ENCODE assay signal across 10 mouse cellular contexts in the genomic region with DNA sequence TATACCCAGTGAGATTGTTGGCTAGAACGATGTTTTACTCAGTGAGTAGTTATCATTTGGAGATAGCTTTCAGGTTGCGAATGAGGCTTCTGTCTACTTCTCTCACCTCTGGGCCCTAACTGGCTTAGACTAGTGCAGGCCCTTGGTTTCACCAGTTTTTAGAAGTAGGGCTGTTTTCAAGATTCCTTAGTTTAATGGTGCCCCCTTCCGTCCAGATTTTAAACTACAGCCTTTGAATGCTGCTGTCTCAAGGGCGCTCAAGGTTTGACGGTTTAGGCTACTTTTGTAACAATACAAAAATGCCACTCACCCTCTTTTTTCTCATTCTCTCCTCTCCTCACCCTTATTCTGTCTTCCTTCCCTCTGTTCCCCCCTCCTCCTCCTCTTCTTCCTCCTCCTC. TPM values are rescaled to one million over a fixed set of nuclear protein-coding genes. Genes with fewer than 3 reads are reported as not detected.
DNase-seq lines count a peak whose midpoint lies in the region; ATAC-seq lines count a peak whose summit lies in the region.
"Had no signal": no experiment of that assay in that cellular context is flagged by ENCODE, and none has a peak within 500 bp of the region (broad histone marks: within the 10 kb centered on the region; RNA-seq: fewer than 3 reads in every experiment).

No protein-coding gene starts in this region.

- no peak overlapping the region for H3K4me2 ChIP-seq in forebrain, embryonic 14.5 days (ENCODE audit: low read length)
- H3K4me2 ChIP-seq in forebrain, embryonic 12.5 days: no peak overlapping the region
- H3K4me2 ChIP-seq: liver, embryonic 15.5 days had no signal

- H3K36me3 ChIP-seq in forebrain, embryonic 14.5 days (ENCODE audit: control insufficient read depth, insufficient read depth, low read length): no peaks in the 10 kb centered on the region
- H3K36me3 ChIP-seq in forebrain, embryonic 12.5 days (replicated peaks): no peaks in the 10 kb centered on the region
- H3K36me3 ChIP-seq: liver, embryonic 15.5 days had no signal

- no peak for ATAC-seq in forebrain, embryonic 14.5 days
- ATAC-seq in forebrain, embryonic 12.5 days (ENCODE audit: low FRiP score): no peak

- H3K9me3 ChIP-seq in forebrain, embryonic 14.5 days (replicated peaks; ENCODE audit: control insufficient read depth, low read length): no peaks in the 10 kb centered on the region
- H3K9me3 ChIP-seq in forebrain, embryonic 12.5 days: no peaks in the 10 kb centered on the region
- H3K9me3 ChIP-seq: liver, embryonic 15.5 days had no signal

- H3K4me1 ChIP-seq in forebrain, embryonic 14.5 days (ENCODE audit: control insufficient read depth, insufficient read depth, low read length): no peaks in the 10 kb centered on the region
- H3K4me1 ChIP-seq in forebrain, embryonic 12.5 days: no peaks in the 10 kb centered on the region
- H3K4me1 ChIP-seq: liver, embryonic 15.5 days had no signal

- H3K27ac ChIP-seq in forebrain, embryonic 14.5 days (ENCODE audit: low read depth, low read length): no peak overlapping the region
- H3K27ac ChIP-seq in forebrain, embryonic 12.5 days: no peak overlapping the region
- H3K27ac ChIP-seq: liver, embryonic 15.5 days had no signal

- H3K4me3 ChIP-seq in forebrain, embryonic 14.5 days (ENCODE audit: low read depth, low read length): no peak overlapping the region
- no peak overlapping the region for H3K4me3 ChIP-seq in forebrain, embryonic 12.5 days (replicated peaks)
- H3K4me3 ChIP-seq: liver, embryonic 15.5 days had no signal

- H3K9ac ChIP-seq in forebrain, embryonic 14.5 days (ENCODE audit: low read length): no peak overlapping the region
- H3K9ac ChIP-seq in forebrain, embryonic 12.5 days: no peak overlapping the region
- H3K9ac ChIP-seq: liver, embryonic 15.5 days had no signal

- peak; percentile 84 for DNase-seq in forebrain, embryonic 14.5 days (ENCODE audit: low spot score)
- DNase-seq in WW6 (ENCODE audit: low read depth, low spot score): peak; percentile 56
- DNase-seq in cerebellum, postnatal 36 days: peak; percentile 30 to 67
- DNase-seq in gastrocnemius, postnatal 4 days (ENCODE audit: low spot score in 2 of 2): peak; percentile 28 to 50
- DNase-seq in layer of hippocampus, adult 11-12 months (ENCODE audit: low spot score): peak; percentile 85
- DNase-seq in lung, adult 18-20 months: peak; percentile 24 to 64
- DNase-seq in right cerebral cortex, postnatal 36 days (ENCODE audit: low spot score in 2 of 2): peak; percentile 31

- 20% methylated on average over 5 of the region's 5 CpGs for WGBS in forebrain, embryonic 14.5 days
- WGBS in forebrain, embryonic 12.5 days: 22% methylated on average over 5 of the region's 5 CpGs

- no peaks in the 10 kb centered on the region for H3K27me3 ChIP-seq in forebrain, embryonic 14.5 days (replicated peaks; ENCODE audit: control insufficient read depth, insufficient read depth, low read length)
- H3K27me3 ChIP-seq in forebrain, embryonic 12.5 days: no peaks in the 10 kb centered on the region

RNA-seq across cellular contexts. Expression of a gene that starts 5.5 kb away (rescaled TPM):
- not detected in 2 replicates for polyA plus RNA-seq in forebrain, embryonic 14.5 days (2014; fragmentation: Nextera tagmentation; extraction: Ambion mirVana)
- not detected in 2 replicates for polyA plus RNA-seq in forebrain, embryonic 12.5 days (2016; fragmentation: Nextera tagmentation; extraction: Ambion mirVana)
- total RNA-seq in gastrocnemius, postnatal 4 days (2021): not detected
- polyA plus RNA-seq: liver, embryonic 15.5 days had no signal

RNA-seq across cellular contexts. Expression of a gene that starts 46.7 kb away (rescaled TPM):
- not detected in 2 replicates for polyA plus RNA-seq in forebrain, embryonic 14.5 days (2014; fragmentation: Nextera tagmentation; extraction: Ambion mirVana)
- not detected in 2 replicates for polyA plus RNA-seq in forebrain, embryonic 12.5 days (2016; fragmentation: Nextera tagmentation; extraction: Ambion mirVana)
- not detected for total RNA-seq in gastrocnemius, postnatal 4 days (2021)
- polyA plus RNA-seq: liver, embryonic 15.5 days; stomach, embryonic 16.5 days had no signal

Comparison
In these comparisons a context has a peak if more than half of its experiments do, and no peak if none do; other contexts are left out.
1. DNase-seq: peak in every context shown above with its lines; median percentile 85 in layer of hippocampus, adult 11-12 months; 84 in forebrain, embryonic 14.5 days; 56 in WW6; 48 in cerebellum, postnatal 36 days; 44 in lung, adult 18-20 months; 39 in gastrocnemius, postnatal 4 days; 31 in right cerebral cortex, postnatal 36 days.